Mouse (Mus musculus) kidney, postnatal 36 days (tissue): ENCODE measurements around the gene Rnf43.

Source experiments
- DNase-seq, 2 experiments: peaks; one replicate each; pipeline ENCODE4 v3.0.0; 2021 to 2022; ENCODE audit warnings: mixed read lengths in 2 of 2

Rnf43 gene

DNA sequence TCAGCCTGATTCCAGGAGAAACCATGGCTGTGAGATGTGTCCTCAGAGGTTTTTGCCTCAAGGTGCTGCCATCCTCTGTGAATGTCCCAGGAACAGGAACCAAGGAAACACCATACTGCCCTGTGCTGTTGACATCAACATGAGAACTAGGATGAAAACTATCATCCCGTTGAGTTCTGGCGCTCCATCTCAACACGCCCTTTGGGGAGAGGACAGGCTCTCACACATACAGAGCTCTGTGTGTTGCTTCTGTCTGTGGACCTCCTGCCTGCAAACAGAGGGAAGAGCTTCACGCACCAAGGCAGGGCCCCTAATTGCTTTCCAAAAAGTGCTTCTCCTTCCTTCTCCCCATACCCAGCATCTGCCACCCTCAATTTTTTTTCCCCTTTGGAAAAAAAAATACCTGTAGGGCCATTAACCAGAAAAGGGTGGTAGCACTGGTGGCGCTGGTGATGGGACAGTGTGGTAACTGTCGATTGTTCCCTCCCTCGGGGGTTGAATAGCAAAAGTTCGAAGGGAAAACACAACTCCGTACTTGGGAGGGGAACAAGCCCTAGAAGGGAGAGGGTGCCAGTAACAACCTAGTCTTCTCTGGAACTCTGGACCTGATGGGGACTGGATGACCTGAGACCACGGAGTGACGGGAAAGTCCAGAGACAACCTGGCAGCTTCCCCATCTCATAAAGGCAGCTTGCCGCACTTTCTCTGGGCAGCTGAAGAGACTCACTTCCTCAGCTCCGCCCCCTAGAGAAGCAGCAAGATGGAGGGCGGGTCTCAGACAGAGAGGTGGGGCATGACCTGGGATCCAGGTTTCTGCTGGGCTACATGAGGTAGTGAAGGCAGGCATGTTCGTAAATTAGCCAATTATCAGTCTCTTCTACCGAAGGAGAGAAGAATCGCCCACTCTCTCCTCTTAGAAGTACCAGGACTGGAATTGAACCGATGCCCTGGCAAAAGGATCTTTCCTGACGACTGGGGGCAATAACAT lies 85.9 kb downstream of the Rnf43 start:
- DNase-seq = peak in 1 of 2 experiments; percentile 43

DNA sequence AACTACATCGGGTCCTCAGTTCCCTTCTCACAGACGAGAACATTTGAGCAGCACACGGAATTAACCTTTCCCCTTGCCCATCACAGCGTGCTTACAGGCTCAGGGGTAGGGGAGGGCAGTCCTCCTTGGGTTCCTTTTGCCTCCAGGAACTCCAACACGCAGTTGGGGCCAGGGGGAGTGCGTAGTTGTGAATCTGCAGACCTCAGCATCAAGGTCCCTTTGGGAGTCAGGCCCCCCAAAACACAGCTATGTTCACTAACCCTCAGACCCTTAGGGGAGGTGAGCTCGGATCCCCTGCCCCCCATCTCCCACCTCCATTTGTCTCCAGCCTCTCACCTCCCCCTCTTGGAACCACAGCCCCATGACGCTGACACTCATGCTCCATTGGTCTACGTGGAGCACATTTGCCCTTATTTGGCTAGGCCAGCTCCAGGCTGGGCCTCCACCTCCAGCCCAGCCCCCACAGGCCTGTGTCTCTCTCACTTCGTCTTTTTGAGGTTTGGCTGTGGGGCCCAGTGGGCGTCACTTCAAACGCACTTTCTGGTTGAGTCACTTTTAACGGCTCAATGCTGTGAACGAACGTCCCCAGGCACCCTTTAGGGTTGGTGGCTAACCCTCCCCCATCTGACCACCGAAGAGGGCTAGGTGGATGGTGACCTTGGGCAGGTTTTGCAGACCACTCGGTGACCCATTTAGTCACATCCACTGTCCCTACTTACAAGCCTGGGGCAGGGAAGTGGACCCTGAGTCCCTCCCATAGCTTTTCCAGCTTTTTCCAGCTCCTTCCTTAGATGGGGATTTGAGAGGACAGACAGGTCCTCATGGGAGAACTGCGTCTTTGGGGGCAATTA lies 86.9 kb downstream of the Rnf43 start:
- peak; percentile 30 to 50 for DNase-seq

DNA sequence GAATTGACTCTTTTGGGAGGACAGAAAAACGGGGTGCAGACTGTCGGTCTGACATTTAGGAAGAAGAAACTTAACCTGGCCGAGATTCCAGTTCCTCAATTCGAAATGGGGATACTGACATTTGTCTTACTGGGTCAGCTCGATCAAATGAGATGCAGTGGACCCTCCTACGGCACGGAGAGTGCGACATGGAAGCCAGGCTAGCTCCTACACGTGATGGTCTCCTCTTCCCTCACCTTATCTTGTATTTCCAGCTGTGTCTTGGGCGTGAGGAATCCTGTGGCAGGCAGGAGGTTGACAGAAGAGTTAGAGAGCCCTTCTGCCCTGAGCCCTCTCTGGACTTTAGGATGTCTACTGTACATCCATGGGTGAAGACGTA lies 87.5 kb downstream of the Rnf43 start:
- no peak for DNase-seq

DNA sequence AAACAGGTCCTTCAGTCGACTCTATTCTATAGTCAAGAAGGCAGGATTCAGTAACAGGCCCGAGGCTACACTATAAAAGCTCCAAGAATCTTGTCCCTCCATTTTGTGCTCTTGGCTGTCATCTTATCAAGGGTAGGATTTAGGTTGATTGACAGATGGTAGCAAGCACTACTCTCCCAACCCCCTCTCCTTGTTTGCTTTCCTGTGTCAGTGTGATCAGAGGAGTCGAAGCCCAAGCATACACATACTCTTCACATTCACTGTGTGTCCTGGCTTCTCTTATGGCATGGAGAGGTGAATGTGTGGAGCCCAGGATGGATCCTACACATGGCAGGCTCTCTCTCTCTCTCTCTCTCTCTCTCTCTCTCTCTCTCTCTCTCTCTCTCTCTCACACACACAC lies 88.0 kb downstream of the Rnf43 start:
- no peak for DNase-seq

DNA sequence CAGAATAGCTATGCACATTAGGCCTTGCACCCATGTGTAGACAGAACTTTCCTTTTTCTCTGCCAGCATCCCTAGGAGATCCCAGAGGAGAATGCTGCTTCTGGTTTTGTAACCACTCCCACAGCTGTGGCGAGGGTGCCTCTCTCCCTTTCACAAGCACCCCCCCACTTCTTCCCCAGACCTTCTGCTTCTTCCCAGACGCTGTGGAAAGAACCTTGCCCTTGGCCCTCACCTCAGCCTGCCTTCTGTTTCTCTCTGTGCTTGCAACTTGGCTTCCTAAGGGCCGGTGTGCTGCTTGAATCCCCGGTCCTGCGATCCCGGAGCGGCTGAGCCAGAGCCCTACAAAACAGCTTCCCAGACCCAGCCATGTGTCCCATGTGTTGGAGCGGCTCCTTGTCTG lies 88.5 kb downstream of the Rnf43 start:
- DNase-seq = no peak

DNA sequence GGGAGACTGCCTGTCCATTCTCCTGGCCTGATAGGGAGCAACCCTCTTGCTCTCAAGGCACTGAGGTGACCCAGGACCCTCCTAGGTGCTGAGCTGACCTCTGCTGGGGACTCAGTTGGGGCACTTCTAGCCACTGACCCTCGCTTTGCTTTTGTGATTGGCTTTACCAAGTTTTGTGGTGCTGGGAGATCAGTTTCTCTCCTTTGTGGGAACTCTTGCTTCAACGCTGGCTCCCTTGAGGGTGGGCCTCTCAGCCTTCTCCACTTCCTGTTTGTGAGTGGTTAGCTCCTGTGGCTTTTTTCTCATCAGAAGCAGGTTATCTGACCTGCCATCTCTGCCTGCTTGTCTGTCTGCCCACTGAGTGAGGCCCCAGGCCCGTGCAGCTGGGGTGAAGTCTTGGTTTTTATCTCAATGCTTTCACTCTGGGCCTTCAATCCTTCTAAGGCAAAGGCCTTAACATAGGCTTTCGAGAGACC lies 89.0 kb downstream of the Rnf43 start:
- no peak for DNase-seq

DNA sequence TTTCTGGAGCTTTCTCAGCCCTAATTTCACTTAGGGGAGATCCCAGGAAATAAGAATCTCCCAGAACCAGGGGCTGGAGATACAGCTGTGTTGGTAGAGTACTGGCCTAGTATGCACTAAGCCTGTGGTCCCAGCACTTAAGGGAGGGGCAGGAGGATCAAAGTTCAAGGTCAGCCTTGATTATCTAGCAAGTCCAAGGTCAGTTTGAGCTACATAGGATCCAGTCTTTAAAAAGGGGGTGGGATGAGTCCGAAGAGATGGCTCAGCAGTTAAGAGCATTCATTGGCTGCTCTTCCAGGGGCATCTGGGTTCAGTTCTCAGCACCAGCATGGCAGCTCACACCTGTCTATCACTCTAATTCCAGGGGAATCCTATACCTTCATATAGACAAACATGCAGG lies 89.8 kb downstream of the Rnf43 start:
- no peak for DNase-seq

DNA sequence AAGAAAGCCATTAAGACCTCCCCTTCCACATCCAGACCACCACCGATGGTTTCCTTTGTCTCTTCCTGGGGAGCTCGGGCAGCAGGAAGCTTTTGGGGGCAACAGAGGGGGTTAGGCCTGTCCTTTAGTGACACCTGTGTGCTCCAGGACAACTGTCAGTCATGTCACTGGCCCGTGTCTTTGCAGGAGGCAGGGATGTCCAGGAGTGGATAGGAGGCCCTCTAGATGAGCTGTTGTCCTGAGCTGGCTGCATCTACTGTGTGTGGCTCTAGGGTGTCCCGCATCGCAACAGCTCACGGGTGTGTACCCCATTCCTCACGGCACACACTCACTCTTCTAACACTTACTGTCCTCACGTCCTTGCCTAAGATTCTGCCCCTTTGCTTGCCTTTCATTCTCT lies 90.7 kb downstream of the Rnf43 start:
- no peak for DNase-seq

DNA sequence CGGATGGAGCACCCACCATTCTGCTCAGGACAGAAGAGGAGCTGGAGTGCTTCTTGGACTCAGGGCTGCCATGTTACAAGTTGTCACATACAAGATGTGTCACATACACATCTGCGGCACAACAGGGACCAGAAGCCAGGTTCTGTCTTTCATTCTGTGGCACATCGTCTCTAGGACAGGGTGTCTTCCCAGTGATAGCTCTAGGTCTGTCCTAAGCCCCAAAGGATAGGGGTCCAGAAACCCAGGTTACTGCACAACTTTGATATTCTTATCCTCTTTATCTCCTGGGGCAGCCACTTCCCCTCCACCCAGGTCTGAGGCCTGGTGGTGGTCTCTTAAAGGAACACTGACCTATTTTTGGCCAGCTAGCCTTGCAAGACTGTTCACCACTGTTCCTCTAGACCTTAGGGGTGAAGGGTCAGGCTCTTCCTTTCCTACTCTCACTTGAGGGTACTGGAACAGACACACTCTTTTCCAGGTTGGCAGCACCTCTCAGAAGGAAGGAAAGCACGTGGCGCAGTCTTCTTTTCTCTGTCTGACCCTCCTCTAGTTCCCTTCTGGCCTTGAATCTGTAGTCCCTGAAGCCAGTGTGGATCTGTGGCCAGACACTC lies 91.5 kb downstream of the Rnf43 start:
- DNase-seq = no peak

DNA sequence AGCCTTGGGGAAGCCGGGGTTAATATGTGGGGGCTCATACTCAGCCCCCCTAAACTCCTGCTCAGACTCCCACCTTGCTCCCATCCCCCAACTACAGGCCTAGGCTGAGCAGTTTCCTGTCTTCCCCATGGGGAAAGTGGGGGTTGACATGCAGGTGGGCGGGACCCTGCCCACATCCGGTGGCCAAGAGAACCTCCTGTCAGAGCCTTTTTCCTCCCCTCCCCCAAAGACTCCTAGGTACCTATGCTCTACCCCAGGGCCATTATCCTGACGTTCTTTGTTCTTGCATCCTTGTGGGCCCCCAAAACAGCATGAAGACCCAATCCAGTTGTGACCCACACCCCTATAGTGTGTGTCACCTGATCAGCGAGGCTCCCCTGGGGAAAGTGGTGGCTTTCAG lies 92.1 kb downstream of the Rnf43 start:
- no peak for DNase-seq

DNA sequence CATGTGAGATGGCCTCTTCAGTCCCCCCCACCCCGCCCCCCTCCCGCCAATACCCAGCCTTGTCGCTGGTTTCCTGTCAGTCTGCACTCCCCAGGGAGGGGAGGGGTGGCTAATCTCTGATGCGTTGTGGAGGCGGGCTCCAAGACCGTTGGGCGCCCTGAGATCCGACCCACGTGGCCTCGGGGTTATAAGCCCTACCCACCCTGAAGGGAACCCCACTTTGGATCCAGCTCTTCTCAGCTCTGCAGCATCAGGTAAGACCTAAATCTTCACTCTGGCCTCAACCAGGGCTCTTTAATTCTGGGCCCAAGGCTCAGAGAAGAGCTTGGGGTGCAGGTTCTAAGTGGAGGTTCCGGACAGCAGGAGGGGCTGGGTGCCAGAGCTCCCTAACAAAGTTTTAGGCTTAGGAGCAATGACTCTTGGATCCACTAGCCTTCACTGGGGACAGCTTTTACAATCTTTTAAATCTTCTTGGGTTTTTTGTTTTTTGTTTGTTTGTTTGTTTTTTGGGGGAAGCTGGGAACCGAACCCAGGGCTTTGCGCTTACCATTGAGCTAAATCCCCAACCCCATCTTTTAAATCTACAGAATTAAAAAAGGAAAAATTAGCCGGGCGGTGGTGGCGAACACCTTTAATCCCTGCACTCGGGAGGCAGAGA lies 93.0 kb downstream of the Rnf43 start:
- DNase-seq = peak in 1 of 2 experiments; percentile 50

DNA sequence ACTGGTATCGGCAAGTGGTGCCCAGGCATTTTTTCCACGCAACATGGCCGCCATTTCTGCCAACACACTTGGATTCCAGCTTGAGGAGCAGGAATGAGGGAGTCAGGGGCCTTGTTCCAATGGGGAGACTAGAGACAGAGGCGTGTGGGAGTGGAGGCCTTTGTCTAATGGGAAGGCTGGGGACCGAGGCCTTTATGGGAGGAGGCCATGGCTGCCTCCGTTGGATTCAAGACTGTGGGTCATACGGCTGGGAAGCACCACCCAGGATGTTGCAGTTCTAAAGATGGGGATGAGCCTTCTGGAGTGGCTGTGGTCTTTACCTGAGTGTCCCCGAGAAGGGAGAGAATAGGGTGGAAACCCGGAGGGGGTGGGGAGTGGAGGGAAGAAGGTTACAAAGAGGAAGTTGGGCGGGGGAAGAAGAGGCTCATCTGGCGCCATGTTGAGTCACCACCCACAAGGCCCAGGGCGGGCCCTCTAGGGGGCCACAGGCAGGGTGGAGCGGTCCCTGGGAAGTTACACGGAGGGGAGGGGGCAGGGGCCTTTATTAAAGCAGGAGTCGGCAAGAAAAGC lies 93.8 kb downstream of the Rnf43 start:
- DNase-seq = peak in 1 of 2 experiments; percentile 22

DNA sequence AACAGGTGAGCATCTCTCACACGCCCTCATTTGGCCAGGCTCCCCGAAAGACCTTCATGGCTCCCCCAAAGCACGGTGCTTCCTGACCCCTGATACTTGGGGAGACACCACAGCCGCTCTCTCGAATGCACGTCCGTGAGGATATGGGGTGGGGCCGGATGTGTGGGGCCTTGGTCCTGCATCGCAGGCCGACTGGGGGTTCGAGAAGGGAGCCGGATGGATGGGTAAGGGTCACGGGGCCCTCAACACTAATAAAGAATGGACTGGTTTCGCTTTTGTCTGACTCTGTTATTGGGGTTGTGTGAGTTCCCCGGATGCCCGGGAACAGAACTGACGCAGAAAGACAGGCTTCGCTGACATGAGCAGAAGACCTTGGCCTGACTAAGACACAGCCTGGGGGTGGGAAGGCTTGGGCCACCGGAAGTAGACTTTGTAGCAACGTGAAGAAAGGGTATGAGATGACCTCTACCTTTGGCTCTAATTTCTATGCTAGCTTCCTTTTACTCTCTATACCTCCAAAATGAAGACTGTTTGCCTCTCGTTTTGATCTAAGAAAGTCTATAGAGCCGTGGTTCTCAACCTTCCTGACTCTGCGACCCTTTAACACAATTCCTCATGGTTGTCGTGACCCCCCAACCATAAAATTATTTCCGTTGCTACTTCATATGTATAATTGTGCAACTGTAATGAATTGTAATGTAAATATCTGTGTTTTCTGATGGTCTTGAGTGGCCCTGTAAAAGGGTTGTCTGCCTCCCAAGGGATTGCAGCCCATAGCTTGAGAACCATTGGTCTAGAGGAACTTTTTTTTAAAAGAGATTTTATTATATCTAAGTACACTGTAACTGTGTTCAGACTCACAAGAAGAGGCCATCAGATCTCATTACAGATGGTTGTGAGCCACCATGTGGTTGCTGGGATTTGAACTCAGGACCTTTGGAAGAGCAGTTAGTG lies 94.8 kb downstream of the Rnf43 start:
- no peak for DNase-seq

DNA sequence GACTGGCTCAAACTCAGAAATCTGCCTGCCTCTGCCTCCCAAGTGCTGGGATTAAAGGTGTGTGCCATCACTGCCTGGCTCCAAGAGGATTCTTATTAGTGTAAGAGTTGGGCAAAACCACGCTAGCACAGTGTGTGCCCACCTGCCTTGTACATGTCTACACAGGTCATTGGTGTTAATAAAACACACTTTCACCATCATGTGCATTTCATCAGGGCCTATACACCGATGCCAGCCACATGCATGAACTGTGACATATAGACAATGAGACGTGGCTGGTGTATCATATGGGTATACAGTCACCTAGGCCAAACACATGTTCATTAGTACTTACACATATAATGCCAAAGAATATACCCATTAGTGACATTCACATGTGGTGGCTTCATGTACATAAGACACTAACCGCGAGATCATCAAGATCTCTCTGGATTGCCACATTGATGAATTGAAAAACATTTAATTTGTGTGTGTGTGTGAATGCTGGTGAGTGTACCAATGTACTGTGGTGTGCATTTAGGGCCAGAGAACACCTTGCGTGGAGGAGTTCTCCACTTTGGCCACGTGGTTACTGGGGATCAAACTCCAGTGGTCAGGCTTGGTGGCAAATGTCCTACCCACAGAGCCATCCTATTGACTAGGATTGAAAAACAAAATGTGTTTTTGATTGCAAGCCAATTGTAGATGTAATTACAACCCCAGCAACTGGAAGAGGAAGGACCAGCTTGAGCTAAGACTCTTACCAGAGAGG lies 95.8 kb downstream of the Rnf43 start:
- no peak for DNase-seq

DNA sequence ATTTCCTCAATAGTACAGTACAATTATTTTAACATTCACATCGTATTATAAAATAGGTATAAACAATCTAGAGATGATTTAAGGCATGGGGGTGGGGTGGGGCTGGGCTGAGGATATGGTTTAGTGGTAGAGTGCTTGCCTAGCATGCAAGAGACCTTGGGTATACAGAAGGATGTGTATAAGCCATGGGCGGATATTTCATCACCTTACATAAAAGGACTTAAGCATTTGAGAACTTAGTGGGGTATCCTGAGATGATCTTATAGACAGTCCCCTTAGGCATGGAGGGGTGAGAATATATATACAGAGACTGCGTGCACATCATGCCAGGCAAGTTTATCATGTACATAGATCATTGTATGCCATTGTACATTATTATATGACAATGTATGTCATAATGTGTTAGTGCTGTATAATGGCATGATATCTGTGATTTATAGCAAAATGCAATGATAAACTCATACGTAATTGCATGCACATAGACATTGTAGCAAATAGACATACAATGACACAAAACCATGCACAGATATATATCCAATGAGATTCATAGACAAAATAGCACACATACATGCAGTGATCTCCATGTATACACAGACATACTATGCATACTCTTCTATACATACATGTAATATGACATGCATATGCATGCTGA lies 96.6 kb downstream of the Rnf43 start:
- DNase-seq = no peak

DNA sequence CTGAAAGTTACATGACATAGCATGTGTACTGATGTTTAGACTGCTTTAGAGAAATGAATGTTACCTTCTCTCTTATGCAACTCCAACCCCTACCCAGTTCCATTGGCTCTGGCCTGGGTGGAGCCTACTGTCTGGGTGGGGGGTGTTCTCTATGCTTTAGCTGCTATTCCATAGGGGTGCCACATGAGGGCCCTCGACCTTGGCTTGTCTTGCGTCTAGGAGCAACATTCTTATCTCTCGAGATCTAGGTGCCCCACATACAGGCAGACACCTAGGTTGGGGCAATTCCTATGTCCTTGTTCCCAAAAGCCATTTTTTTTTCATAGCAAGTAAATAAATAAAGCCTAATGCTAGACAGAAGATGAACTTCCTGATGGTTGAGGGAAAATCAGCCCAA lies 97.1 kb downstream of the Rnf43 start:
- DNase-seq = no peak

DNA sequence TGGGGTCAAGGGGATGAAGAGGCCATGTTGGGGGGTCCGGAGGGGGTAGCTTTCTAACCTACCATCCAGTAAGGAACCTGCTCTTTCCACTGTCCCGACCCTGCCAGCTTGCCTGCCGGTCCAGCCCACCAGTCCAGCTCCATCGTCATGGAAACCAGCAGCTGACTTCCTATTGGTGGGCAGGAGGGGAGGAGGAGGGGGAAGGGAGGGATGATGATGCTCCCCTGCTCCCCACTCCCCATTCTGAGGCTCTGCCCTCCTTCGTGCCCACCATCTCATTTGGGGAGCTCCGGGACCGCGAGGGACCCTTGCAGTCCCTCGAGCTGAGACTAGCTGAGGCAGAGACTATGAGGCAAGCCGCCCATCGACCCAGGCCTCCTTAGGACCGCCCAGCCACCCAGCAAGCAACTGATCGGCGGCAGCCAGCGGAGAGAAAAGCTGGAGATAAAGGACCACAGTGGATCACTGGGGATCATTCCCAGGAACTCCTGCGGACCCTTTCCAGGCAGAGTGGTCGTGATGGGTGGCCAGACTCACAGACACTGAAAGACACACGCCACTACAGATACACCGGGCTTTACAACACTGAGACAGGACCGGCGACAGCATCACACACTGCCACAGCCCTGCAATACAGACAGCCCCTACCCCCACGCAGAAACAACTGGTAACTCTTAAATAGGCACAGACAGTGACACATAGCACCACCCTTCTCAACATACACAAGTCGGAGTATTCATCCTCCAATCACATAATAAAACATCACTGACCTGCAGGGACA lies 98.0 kb downstream of the Rnf43 start, which contains the start of gene Tspoap1:
Tspoap1 (plus strand) TSS at position 241 of the 781 bp plus-strand sequence.
- no peak for DNase-seq

DNA sequence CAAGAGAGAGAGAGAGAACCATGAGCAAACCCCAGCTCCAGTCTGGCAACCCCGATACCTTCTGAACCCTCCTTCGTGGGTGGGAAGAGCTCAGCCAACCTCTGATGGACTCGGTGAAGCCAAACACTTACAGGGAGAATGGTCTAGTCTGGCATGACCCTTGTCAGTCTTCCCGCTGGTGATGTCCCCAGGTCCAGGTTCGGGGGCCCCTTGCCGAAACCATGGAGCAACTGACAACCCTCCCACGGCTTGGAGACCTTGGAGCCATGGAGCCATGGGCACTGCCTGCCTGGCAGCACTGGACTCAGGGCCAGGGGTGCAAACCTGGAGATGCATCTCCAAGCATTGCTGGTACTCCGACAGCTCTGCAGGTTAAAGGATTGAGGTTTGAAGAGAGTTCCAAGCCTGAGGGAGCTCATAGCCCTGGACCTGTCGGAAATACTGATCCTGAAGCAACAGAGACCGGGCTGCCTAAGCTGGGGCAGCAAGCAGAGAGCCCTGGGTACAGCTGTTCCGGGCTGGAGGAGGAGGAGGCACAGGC lies 98.7 kb downstream of the Rnf43 start:
- no peak for DNase-seq
